Comparison of ENCODE assay signal across 8 mouse cellular contexts in genomic region chr19:46304908-46305333, GRCm38 (mm10). TPM values are rescaled to one million over a fixed set of nuclear protein-coding genes. Genes with fewer than 3 reads are reported as not detected.
DNase-seq lines count a peak whose midpoint lies in the region; ATAC-seq and TF ChIP-seq lines count a peak whose summit lies in the region.

No protein-coding gene starts in this region.

- peak overlapping the region; percentile 64 for H3K9ac ChIP-seq in hindbrain, embryonic 16.5 days (ENCODE audit: low read depth, low read length)
- peak overlapping the region; percentile 57 for H3K9ac ChIP-seq in midbrain, embryonic 12.5 days (replicated peaks)

- no peak overlapping the region for H3K27ac ChIP-seq in cerebellum, adult 2 months (ENCODE audit: insufficient read depth, low read length)
- peak overlapping the region; percentile 75 for H3K27ac ChIP-seq in thymus, adult 2 months (ENCODE audit: control insufficient read depth, insufficient read depth, low read length)
- no peak overlapping the region; the same call in 1 of the 2 replicates for H3K27ac ChIP-seq in hindbrain, embryonic 16.5 days (ENCODE audit: low read depth, low read length)
- H3K27ac ChIP-seq in midbrain, embryonic 12.5 days (replicated peaks) = peak overlapping the region; percentile 49; the same call in 1 of the 2 replicates

- TF ChIP-seq POLR2A in cerebellum, adult 2 months (IDR thresholded peaks at IDR 0.05; ENCODE audit: borderline replicate concordance, insufficient read depth, low read length) = no peak
- TF ChIP-seq POLR2A in thymus, adult 2 months (IDR thresholded peaks at IDR 0.05; ENCODE audit: control insufficient read depth, extremely low read depth, insufficient read depth, low read length, poor library complexity) = no peak

- WGBS in cerebellum, adult 2 months = 2% methylated on average over 34 of the region's 34 CpGs
- under 1% methylated on average over 34 of the region's 34 CpGs for WGBS in thymus, adult 2 months
- WGBS in hindbrain, embryonic 16.5 days = under 1% methylated on average over 33 of the region's 34 CpGs
- WGBS in midbrain, embryonic 12.5 days = under 1% methylated on average over 34 of the region's 34 CpGs

- peaks cover 8% of the 10 kb centered on the region; the same call in 1 of the 2 replicates for H3K4me1 ChIP-seq in cerebellum, adult 2 months (ENCODE audit: control insufficient read depth, insufficient read depth, low read length)
- H3K4me1 ChIP-seq in thymus, adult 2 months (replicated peaks; ENCODE audit: control insufficient read depth, insufficient read depth, low read length) = peaks cover 17% of the 10 kb centered on the region
- H3K4me1 ChIP-seq in hindbrain, embryonic 16.5 days (ENCODE audit: control insufficient read depth, insufficient read depth, low read depth, low read length) = peaks cover 14% of the 10 kb centered on the region
- H3K4me1 ChIP-seq in midbrain, embryonic 12.5 days = peaks cover 27% of the 10 kb centered on the region

- peak; percentile 10 to 24 for DNase-seq in cerebellum, adult 2 months
- DNase-seq in cerebellum, adult 11 months = no peak
- no peak for DNase-seq in thymus, adult 2 months
- DNase-seq in thymus, postnatal 10 days (ENCODE audit: low spot score in 2 of 2) = no peak
- DNase-seq in right cerebral cortex, adult 18-20 months = no peak
- no peak for DNase-seq in testis, postnatal 10 days (ENCODE audit: low spot score)

- no peaks in the 10 kb centered on the region; the same call in 1 of the 2 replicates for H3K27me3 ChIP-seq in cerebellum, adult 2 months (ENCODE audit: control insufficient read depth, insufficient read depth, low read length)
- H3K27me3 ChIP-seq in thymus, adult 2 months (ENCODE audit: control insufficient read depth, insufficient read depth, low read length) = no peaks in the 10 kb centered on the region
- H3K27me3 ChIP-seq in hindbrain, embryonic 16.5 days (replicated peaks; ENCODE audit: control insufficient read depth, insufficient read depth, low read length) = peaks cover 14% of the 10 kb centered on the region
- H3K27me3 ChIP-seq in midbrain, embryonic 12.5 days = peaks cover 47% of the 10 kb centered on the region

- no peaks in the 10 kb centered on the region for H3K36me3 ChIP-seq in thymus, adult 2 months (ENCODE audit: control insufficient read depth, insufficient read depth, low read length)
- no peaks in the 10 kb centered on the region for H3K36me3 ChIP-seq in hindbrain, embryonic 16.5 days (ENCODE audit: control insufficient read depth, insufficient read depth, low read length)
- H3K36me3 ChIP-seq in midbrain, embryonic 12.5 days = no peaks in the 10 kb centered on the region

- H3K4me3 ChIP-seq in cerebellum, adult 2 months (replicated peaks; ENCODE audit: insufficient read depth, low read depth, low read length) = peak overlapping the region; percentile 33
- H3K4me3 ChIP-seq in thymus, adult 2 months (ENCODE audit: control insufficient read depth, insufficient read depth, low read length) = peak overlapping the region; percentile 94
- peak overlapping the region; percentile 50 for H3K4me3 ChIP-seq in hindbrain, embryonic 16.5 days (ENCODE audit: low read length)
- H3K4me3 ChIP-seq in midbrain, embryonic 12.5 days = peak overlapping the region; percentile 57

- ATAC-seq in hindbrain, embryonic 16.5 days = 0 out of 2 replicates have a peak, but pooled peaks have one; percentile 1
- peak; percentile 24 for ATAC-seq in midbrain, embryonic 12.5 days (ENCODE audit: low FRiP score, low read depth)

- H3K4me2 ChIP-seq in hindbrain, embryonic 16.5 days (ENCODE audit: low read length) = peak overlapping the region; percentile 96
- H3K4me2 ChIP-seq in midbrain, embryonic 12.5 days (replicated peaks) = peak overlapping the region; percentile 91

- no peaks in the 10 kb centered on the region for H3K9me3 ChIP-seq in hindbrain, embryonic 16.5 days (ENCODE audit: control insufficient read depth, low read length)
- H3K9me3 ChIP-seq in midbrain, embryonic 12.5 days = no peaks in the 10 kb centered on the region

- no peak for TF ChIP-seq CTCF in cerebellum, adult 2 months (IDR thresholded peaks at IDR 0.05; ENCODE audit: borderline replicate concordance, insufficient read depth, low read depth, low read length)
- TF ChIP-seq CTCF in thymus, adult 2 months (IDR thresholded peaks at IDR 0.05; ENCODE audit: borderline replicate concordance, control insufficient read depth, extremely low read depth, insufficient read depth, low read length, poor library complexity) = no peak

RNA-seq across cellular contexts. Expression of gene Nfkb2, which starts 0.8 kb away (rescaled TPM):
- polyA plus RNA-seq in cerebellum, adult 2 months (2012; rRNA removed) = 4.2 TPM in 2 replicates
- polyA plus RNA-seq in thymus, adult 2 months (2012; rRNA removed) = 107 and 122 TPM in 2 replicates
- polyA plus RNA-seq in hindbrain, embryonic 16.5 days (2015; fragmentation: Nextera tagmentation; extraction: Ambion mirVana) = 2.4 and 3.3 TPM in 2 replicates
- polyA plus RNA-seq in midbrain, embryonic 12.5 days (2016; fragmentation: Nextera tagmentation; extraction: Ambion mirVana) = 3.6 and 4.2 TPM in 2 replicates

RNA-seq across cellular contexts. Expression of gene Psd, which starts 22.0 kb away (rescaled TPM):
- 194 and 207 TPM in 2 replicates for polyA plus RNA-seq in cerebellum, adult 2 months (2012; rRNA removed)
- polyA plus RNA-seq in thymus, adult 2 months (2012; rRNA removed) = 1.5 and 1.6 TPM in 2 replicates
- polyA plus RNA-seq in hindbrain, embryonic 16.5 days (2015; fragmentation: Nextera tagmentation; extraction: Ambion mirVana) = 99.1 and 112 TPM in 2 replicates
- polyA plus RNA-seq in midbrain, embryonic 12.5 days (2016; fragmentation: Nextera tagmentation; extraction: Ambion mirVana) = 31.4 and 31.9 TPM in 2 replicates

RNA-seq across cellular contexts. Expression of gene Fbxl15, which starts 23.1 kb away (rescaled TPM):
- 38.8 and 41.7 TPM in 2 replicates for polyA plus RNA-seq in cerebellum, adult 2 months (2012; rRNA removed)
- polyA plus RNA-seq in thymus, adult 2 months (2012; rRNA removed) = 13.5 and 15.2 TPM in 2 replicates
- polyA plus RNA-seq in hindbrain, embryonic 16.5 days (2015; fragmentation: Nextera tagmentation; extraction: Ambion mirVana) = 49.4 and 55.6 TPM in 2 replicates
- 27.6 and 32.6 TPM in 2 replicates for polyA plus RNA-seq in midbrain, embryonic 12.5 days (2016; fragmentation: Nextera tagmentation; extraction: Ambion mirVana)

RNA-seq across cellular contexts. Expression of gene Cuedc2, which starts 33.6 kb away (rescaled TPM):
- polyA plus RNA-seq in cerebellum, adult 2 months (2012; rRNA removed) = 258 and 262 TPM in 2 replicates
- polyA plus RNA-seq in thymus, adult 2 months (2012; rRNA removed) = 85.4 and 105 TPM in 2 replicates
- 343 and 362 TPM in 2 replicates for polyA plus RNA-seq in hindbrain, embryonic 16.5 days (2015; fragmentation: Nextera tagmentation; extraction: Ambion mirVana)
- 228 and 237 TPM in 2 replicates for polyA plus RNA-seq in midbrain, embryonic 12.5 days (2016; fragmentation: Nextera tagmentation; extraction: Ambion mirVana)

RNA-seq across cellular contexts. Expression of gene Mfsd13a, which starts 36.0 kb away (rescaled TPM):
- polyA plus RNA-seq in cerebellum, adult 2 months (2012; rRNA removed) = 32.3 and 32.9 TPM in 2 replicates
- 16.8 and 20.6 TPM in 2 replicates for polyA plus RNA-seq in thymus, adult 2 months (2012; rRNA removed)
- polyA plus RNA-seq in hindbrain, embryonic 16.5 days (2015; fragmentation: Nextera tagmentation; extraction: Ambion mirVana) = 13.0 and 13.4 TPM in 2 replicates
- 6.5 and 7.1 TPM in 2 replicates for polyA plus RNA-seq in midbrain, embryonic 12.5 days (2016; fragmentation: Nextera tagmentation; extraction: Ambion mirVana)

Comparison
In these comparisons a context has a peak if more than half of its experiments do, and no peak if none do; other contexts are left out.
1. DNase-seq: peak in cerebellum, adult 2 months (2 of 2); none in cerebellum, adult 11 months (single experiment), thymus, adult 2 months (single experiment), thymus, postnatal 10 days (0 of 2), right cerebral cortex, adult 18-20 months (single experiment) and testis, postnatal 10 days (single experiment).
2. H3K27ac ChIP-seq: peak in thymus, adult 2 months (single experiment) and midbrain, embryonic 12.5 days (single experiment); none in cerebellum, adult 2 months (single experiment) and hindbrain, embryonic 16.5 days (single experiment).
3. H3K4me3 ChIP-seq: peak in every context shown above with its lines; median percentile 94 in thymus, adult 2 months; 57 in midbrain, embryonic 12.5 days; 50 in hindbrain, embryonic 16.5 days; 33 in cerebellum, adult 2 months.
4. RNA of gene Nfkb2, which starts 0.8 kb away (polyA plus RNA-seq): 107 to 122 TPM in thymus, adult 2 months; 4.2 TPM in cerebellum, adult 2 months, 3.6 to 4.2 TPM in midbrain, embryonic 12.5 days and 2.4 to 3.3 TPM in hindbrain, embryonic 16.5 days; every median in the first group is over 10 times any median in the second.
5. RNA of gene Psd, which starts 22.0 kb away (polyA plus RNA-seq): 194 to 207 TPM in cerebellum, adult 2 months, 99.1 to 112 TPM in hindbrain, embryonic 16.5 days and 31.4 to 31.9 TPM in midbrain, embryonic 12.5 days; 1.5 to 1.6 TPM in thymus, adult 2 months; every median in the first group is over 10 times any median in the second.